Mouse (Mus musculus): ENCODE results near the gene Bcl2l15. TPM values are rescaled to one million over a fixed set of nuclear protein-coding genes. Genes with fewer than 3 reads are reported as not detected.

Gene Bcl2l15
- total RNA-seq, 2 experiments from 2014 or later = 0.56 to 0.70 TPM

DNA sequence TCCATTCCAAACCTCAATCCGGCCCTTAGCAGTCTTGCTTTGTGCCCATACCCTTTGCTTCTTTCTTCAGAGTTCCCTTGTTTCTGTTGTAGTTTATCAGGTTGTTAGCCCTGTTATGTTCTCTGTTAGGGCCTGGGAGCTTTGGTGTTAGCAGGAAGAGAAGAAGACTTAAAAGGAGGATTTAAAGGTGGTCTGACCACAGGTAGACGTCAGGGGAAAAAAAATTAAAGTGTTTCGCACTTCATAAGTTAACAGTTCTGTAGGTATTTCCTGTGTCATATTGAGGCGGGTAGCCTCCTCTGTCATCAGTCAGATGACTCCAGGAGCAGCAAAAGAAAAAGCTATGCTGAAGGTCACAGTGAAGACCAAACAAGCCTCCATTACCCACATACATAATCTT is 35.6 kb downstream of the Bcl2l15 start:
- no peak for DNase-seq

- DNase-seq = no peak
These were observed 40.3 kb downstream of the Bcl2l15 start for GRCm38 (mm10) chr3:103872663-103873098.

- no peak for DNase-seq
These were observed 41.9 kb downstream of the Bcl2l15 start for GRCm38 (mm10) chr3:103874329-103874728.

DNA sequence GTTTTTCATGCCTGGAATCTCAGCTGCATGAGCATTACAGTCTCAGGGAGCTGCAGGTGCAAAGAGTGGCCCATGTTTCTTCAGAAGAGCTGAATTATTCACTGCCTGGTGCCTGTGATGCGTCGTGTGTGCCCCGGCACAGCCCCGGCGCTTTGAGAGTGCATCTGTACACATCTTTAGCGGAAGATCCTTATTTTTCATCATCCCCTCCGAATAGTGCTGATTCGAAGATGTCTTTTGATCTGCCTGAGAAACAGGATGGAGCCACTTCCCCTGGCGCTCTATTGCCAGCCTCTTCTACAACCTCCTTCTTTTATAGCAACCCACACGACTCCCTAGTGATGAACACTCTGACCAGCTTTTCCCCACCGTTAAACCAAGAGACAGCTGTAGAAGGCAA is 53.5 kb downstream of the Bcl2l15 start:
- DNase-seq = no peak

DNA sequence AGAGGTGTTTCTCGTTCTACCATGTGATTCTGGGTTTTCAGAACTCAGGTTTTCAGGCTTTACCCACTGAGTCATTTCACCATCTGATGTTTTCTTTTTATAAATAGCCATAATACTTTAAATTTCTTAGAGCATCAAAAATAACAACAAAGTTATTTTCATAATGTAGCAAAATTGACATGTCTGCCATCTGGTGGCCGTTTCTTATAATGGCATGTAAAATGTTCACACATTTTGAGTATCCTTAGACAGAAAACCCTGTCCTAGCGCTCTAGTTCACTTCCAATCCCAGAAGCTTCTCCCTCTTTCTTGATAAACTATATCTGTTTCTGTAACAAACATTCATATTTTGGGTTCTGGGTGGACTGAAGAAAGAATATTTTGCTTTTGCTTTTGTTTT is 55.2 kb downstream of the Bcl2l15 start:
- DNase-seq = no peak

DNA sequence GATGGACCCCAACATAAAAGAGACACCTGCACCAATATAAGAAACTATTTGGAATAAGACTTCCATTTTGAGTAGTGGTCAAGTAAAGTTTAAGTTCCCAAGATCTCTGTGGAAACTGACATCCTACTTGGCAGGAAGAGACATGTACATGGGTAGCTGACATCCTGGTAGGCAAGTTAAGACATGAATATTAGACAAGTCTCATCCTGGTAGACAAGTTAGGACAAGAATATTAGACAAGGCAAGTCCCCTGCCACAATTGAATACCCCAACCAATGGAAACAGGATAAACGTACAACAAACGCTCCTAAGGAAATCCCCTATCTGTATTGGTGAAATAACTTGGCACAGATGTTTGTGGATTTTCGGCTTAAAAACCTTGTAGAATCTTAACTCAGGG is 61.0 kb downstream of the Bcl2l15 start:
- no peak for DNase-seq

Other genes with a start within 250 kb of the Bcl2l15 start
- gene Atg4a-ps, start 186.5 kb upstream of the Bcl2l15 start, total RNA-seq (2021) = 1 to 10 TPM in 1 of 2 experiments, not detected in 1; 4.3 TPM
- 1 to 10 TPM; 5.2 TPM for gene Olfml3, start 94.6 kb upstream of the Bcl2l15 start, total RNA-seq (2021)
- gene Gm10964, start 93.2 kb upstream of the Bcl2l15 start, total RNA-seq (2021) = not detected
- 10 to 100 TPM; 53.5 to 56.8 TPM for gene Hipk1, start 41.0 kb upstream of the Bcl2l15 start, total RNA-seq (2021)
- 1 to 10 TPM; 2.8 to 5.0 TPM for gene Dclre1b, start 23.2 kb upstream of the Bcl2l15 start, total RNA-seq (2021)
- gene Ap4b1, start 23.1 kb upstream of the Bcl2l15 start, total RNA-seq (2021) = 10 to 100 TPM in 1 of 2 experiments, 1 to 10 TPM in 1; 7.0 to 11.5 TPM
- gene Gm43064, start 23.0 kb upstream of the Bcl2l15 start, total RNA-seq (2021) = under 1 TPM; 0.29 to 0.43 TPM
- under 1 TPM; 0.20 to 0.80 TPM for gene Ptpn22, start 27.2 kb downstream of the Bcl2l15 start, total RNA-seq (2021)
- 1 to 10 TPM; 5.3 to 5.4 TPM for gene Rsbn1, start 81.5 kb downstream of the Bcl2l15 start, total RNA-seq (2021)
- 1 to 10 TPM; 4.2 to 5.8 TPM for gene Phtf1, start 135.5 kb downstream of the Bcl2l15 start, total RNA-seq (2021)

Data from gastrocnemius, postnatal 25 days (tissue).